Mouse (Mus musculus) limb, embryonic 14.5 days (tissue): ENCODE data around the gene Ell. TPM values are rescaled to one million over a fixed set of nuclear protein-coding genes. Genes with fewer than 3 reads are reported as not detected.

Source experiments
- ATAC-seq: fragments of 200-750 bp; cut with Nextera tagmentation; 2 replicates; pipeline ENCODE4 v1.8.0; 2017; ENCODE audit warnings: low read depth, moderate number of reproducible peaks, moderate TSS enrichment; ENCODE audit not compliant: low FRiP score
- DNase-seq: peaks from one replicate; pipeline ENCODE4 v3.0.0-alpha.2; 2015; ENCODE audit warnings: low spot score
- H3K27ac ChIP-seq: fragments of 300-500 bp; sonication (generic); replicated peaks from 2 replicates; pipeline ENCODE4 v1.5.1; 2014; ENCODE audit warnings: low read depth, mild to moderate bottlenecking, low read length, moderate library complexity, mixed read lengths
- H3K27me3 ChIP-seq: fragments of 300-500 bp; sonication (generic); 2 replicates; pipeline ENCODE4 v1.6.1; 2014; ENCODE audit warnings: low read length, mixed read lengths; ENCODE audit not compliant: control insufficient read depth, insufficient read depth
- H3K36me3 ChIP-seq: fragments of 300-500 bp; sonication (generic); 2 replicates; pipeline ENCODE4 v1.6.1; 2014; ENCODE audit warnings: mild to moderate bottlenecking, low read length, moderate library complexity, mixed read lengths; ENCODE audit not compliant: control insufficient read depth, insufficient read depth
- H3K4me1 ChIP-seq: fragments of 300-500 bp; sonication (generic); 2 replicates; pipeline ENCODE4 v1.6.1; 2014; ENCODE audit warnings: antibody characterized with exemption, low read length, mixed read lengths; ENCODE audit not compliant: control insufficient read depth, insufficient read depth
- H3K4me2 ChIP-seq: fragments of 300-500 bp; sonication (generic); replicated peaks from 2 replicates; pipeline ENCODE4 v1.6.1; 2014; ENCODE audit warnings: low read depth, mild to moderate bottlenecking, low read length, moderate library complexity; ENCODE audit not compliant: severe bottlenecking
- H3K4me3 ChIP-seq: fragments of 300-500 bp; sonication (generic); replicated peaks from 2 replicates; pipeline ENCODE4 v1.5.1; 2014; ENCODE audit warnings: low read length
- H3K9ac ChIP-seq: fragments of 300-500 bp; sonication (generic); 2 replicates; pipeline ENCODE4 v1.6.1; 2014; ENCODE audit warnings: mild to moderate bottlenecking, low read depth, low read length, moderate library complexity; ENCODE audit not compliant: severe bottlenecking
- H3K9me3 ChIP-seq: fragments of 300-500 bp; sonication (generic); 2 replicates; pipeline ENCODE4 v1.6.1; 2016; ENCODE audit warnings: low read length; ENCODE audit not compliant: control insufficient read depth
- POLR2A ChIP-seq: fragments of 200-500 bp; IDR thresholded peaks from 2 replicates; pipeline ENCODE4 v1.8.0; 2012; ENCODE audit warnings: inconsistent platforms, mild to moderate bottlenecking, moderate library complexity, borderline replicate concordance; ENCODE audit not compliant: insufficient read depth, insufficient read length; ENCODE audit errors: extremely low read depth
- WGBS: fragments of 180-500 bp; shearing (Covaris S2); extraction: QIAGEN DNeasy Blood & Tissue Kit; methylation state at CpG from one replicate; pipeline ENCODE4 v1.1.7; 2014; 5-methylcytosine and 5-hydroxymethylcytosine counted together
- polyA plus RNA-seq, 2 experiments: library from polyadenylated mRNA; depleted of rRNA in 1 of 2; stranded (reverse) in 1 of 2; unstranded in 1 of 2; fragments of >200 nt; fragmentation: Nextera tagmentation in 1 of 2; extraction: Ambion mirVana in 1 of 2; gene quantifications; 2 replicates each; pipeline versions ENCODE4 v1.2.1 to v1.2.3; 2012 to 2014

Gene Ell
- 30.3 and 35.3 TPM in 2 replicates for polyA plus RNA-seq (2012; rRNA removed)
- polyA plus RNA-seq (2014; fragmentation: Nextera tagmentation; extraction: Ambion mirVana) = 20.2 and 22.4 TPM in 2 replicates

DNA sequence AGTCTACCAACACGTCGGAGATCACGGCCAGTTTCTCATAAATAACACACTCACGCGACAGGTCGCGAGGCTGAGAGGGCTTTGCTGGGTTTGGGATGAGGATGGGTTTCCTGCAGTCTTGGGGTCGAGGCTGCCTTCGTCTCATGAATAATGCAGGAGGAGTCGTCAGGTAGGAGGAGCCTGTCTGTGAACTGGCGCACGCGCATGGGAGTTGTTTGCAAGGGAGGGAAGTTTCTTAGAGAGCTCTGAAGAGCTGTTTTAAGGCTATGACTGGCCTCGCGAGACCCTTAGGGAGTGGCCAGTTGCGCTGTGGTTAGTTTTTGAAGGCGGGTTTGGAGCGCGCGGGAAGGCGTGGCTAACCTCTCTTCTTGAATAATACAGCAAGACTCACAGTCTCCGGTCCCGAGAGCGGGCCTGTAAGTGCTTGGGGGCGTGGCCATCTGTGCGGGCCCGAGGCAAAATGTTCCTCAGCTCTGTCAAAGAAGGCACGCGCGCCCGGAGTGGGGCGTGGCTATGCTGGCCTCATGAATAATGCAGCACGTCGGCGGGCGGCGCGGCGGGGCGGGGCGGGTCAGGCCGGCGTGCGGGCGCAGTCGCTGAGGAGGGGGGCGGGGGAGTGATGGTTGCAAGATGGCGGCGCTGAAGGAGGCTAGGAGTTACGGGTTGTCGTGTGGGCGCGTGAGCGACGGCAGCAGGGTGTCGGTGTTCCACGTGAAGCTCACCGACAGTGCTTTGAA is at the start of gene Ell:
Ell (plus strand) TSS at position 381 of the 737 bp plus-strand sequence.
- WGBS = under 1% methylated on average over 57 of the region's 58 CpGs

DNA sequence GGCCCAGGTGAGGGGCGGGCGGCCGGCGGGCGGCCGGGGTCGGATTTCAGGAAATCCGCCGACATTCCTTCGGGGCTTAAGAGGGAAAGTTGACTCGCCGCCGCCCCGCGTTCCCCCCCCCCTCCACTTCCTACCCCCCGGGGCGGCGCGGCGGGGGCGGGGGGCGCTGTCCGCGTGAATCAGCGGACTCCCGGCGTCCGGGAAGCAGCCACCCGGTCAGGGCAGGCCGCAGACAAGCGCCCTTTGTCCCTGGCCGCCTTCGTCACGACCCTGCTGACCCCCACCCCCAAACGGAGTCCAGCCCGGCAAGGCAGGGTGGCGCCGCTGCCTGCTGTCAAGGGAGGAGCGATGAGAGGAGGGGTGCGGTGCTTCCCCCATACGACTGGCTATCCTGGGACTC is 49.7 kb upstream of the Ell start:
- Histone ChIP-seq H3K4me1 (peaks cover 67% of the 10 kb centered on the region), H3K36me3 (no peaks in the 10 kb centered on the region), H3K27me3 (peaks cover 63% of the 10 kb centered on the region), H3K4me2 (peak overlapping the region; percentile 68), H3K9ac (peak overlapping the region; percentile 45), H3K9me3 (no peaks in the 10 kb centered on the region), H3K27ac (no peak overlapping the region), H3K4me3 (peak overlapping the region; percentile 32)
- DNase-seq = no peak
- ATAC-seq = no peak
- TF ChIP-seq POLR2A = no peak
- WGBS = under 1% methylated on average over 17 of the region's 41 CpGs

More for the DNA sequence above, at the start of gene Ell:
- 0 out of 2 replicates have a peak, but pooled peaks have one; percentile 38 for TF ChIP-seq POLR2A
- Histone ChIP-seq H3K9ac (peak within 1 kb of the TSS; percentile 73), H3K4me1 (peaks cover 14% of the 10 kb centered on the region), H3K4me3 (peak within 1 kb of the TSS; percentile 68), H3K36me3 (peaks cover 29% of the 10 kb centered on the region), H3K9me3 (no peaks in the 10 kb centered on the region), H3K27ac (peak within 1 kb of the TSS; percentile 89), H3K4me2 (peak within 1 kb of the TSS; percentile 74), H3K27me3 (no peaks in the 10 kb centered on the region)
- peak; percentile 92 for ATAC-seq
- DNase-seq = peak; percentile 99

DNA sequence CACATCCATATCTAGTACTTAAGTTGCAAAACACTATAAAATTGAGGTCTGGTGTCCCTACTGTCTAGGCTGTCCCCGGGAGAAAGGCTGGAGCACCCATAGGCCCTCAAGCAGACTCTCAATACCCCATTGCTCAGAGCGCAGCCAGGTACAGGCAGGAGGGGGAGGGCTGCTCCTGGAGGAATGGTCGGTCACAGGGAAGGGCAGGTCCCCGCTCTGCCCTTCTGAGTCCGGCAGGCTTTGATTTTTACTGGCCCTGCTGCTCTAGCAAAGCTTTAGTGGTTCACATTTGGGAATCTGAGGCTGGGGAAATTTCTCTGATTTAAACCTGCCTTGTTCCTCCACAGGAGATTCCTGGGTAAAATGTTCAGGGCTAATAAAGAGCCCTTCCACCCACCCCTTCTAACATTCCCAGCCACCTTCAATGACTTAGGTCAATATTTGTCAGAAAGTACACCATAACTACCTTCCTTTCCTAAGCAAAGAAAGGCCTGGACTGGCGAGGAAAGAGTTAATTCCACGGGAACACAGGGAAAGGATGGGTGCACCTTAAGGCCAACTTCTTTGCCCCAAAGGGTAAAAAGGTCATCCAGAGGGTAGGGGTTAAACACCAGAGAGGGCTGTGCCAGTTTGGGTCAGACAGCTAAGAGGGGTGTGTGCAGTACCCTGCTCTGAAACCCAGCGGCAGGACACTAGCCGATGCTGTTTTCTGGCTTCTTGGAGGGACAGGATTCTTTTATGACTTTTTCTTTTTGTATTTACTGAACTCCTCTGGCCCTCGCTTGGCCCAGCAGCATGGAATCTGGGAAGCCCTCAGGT is 49.0 kb upstream of the Ell start:
- WGBS = 15% methylated on average over 10 of the region's 10 CpGs
- peaks cover 70% of the 10 kb centered on the region for H3K27me3 ChIP-seq
- peaks cover 74% of the 10 kb centered on the region for H3K4me1 ChIP-seq
- ATAC-seq = no peak
- DNase-seq = no peak
- peak overlapping the region; percentile 10; the same call in 1 of the 2 replicates for H3K27ac ChIP-seq
- no peaks in the 10 kb centered on the region for H3K9me3 ChIP-seq
- TF ChIP-seq POLR2A = no peak
- no peak overlapping the region for H3K9ac ChIP-seq
- peak overlapping the region; percentile 91; the same call in 1 of the 2 replicates for H3K4me2 ChIP-seq
- H3K4me3 ChIP-seq = peak overlapping the region; percentile 32
- no peaks in the 10 kb centered on the region for H3K36me3 ChIP-seq

DNA sequence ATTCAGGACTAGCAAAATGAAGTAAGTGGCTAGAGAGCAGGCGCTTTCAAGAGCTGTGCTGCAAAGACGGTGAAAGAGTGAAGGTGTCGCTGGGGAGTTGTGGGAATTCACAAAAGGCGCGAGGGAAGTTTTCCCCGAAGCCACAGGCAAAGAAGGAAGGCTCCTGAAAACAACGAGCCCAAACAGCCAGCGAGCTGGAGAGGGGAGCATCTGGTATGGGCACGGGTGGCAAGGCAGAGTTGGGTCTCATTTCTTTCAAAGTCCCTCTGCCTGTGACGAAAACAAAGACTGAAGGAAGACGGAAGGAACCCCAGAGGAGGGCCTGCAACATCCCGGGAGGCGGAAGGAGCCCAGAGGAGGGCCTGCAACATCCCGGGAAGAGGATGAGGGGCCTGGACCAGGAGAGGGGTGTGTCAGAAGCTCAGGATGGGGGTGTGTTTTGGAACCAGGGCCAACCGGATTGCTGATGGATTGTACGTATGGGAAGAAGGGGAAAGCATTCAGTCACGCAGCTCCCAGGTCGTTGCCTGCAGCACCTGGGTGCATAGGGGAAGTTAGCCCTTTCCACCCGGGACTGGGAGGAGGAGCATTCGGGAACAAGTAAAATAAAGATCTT is 48.3 kb upstream of the Ell start:
- Histone ChIP-seq H3K9me3 (no peaks in the 10 kb centered on the region), H3K4me1 (peaks cover 81% of the 10 kb centered on the region), H3K4me2 (peak overlapping the region; percentile 91), H3K36me3 (no peaks in the 10 kb centered on the region), H3K27me3 (peaks cover 73% of the 10 kb centered on the region), H3K9ac (no peak overlapping the region), H3K27ac (peak overlapping the region; percentile 10; the same call in 1 of the 2 replicates), H3K4me3 (0 out of 2 replicates have a peak overlapping the region, but pooled peaks have one; percentile 1)
- TF ChIP-seq POLR2A = no peak
- DNase-seq = no peak
- no peak for ATAC-seq
- 2% methylated on average over 20 of the region's 20 CpGs for WGBS
